Mouse (Mus musculus) ES-Bruce4 (cell line): Measurements from ENCODE around the gene Apba2. TPM values are rescaled to one million over a fixed set of nuclear protein-coding genes. Genes with fewer than 3 reads are reported as not detected.

Experiments
- H3K27ac ChIP-seq: 2 replicates; pipeline ENCODE4 v1.5.1; 2012; ENCODE audit warnings: low read length, inconsistent platforms; ENCODE audit not compliant: insufficient read depth
- H3K27me3 ChIP-seq: 2 replicates; pipeline ENCODE4 v1.6.1; 2012; ENCODE audit warnings: mild to moderate bottlenecking, low read length, inconsistent platforms; ENCODE audit not compliant: control insufficient read depth, poor library complexity, insufficient read depth, severe bottlenecking
- H3K36me3 ChIP-seq: 2 replicates; pipeline ENCODE4 v1.6.1; 2012; ENCODE audit warnings: inconsistent platforms, mild to moderate bottlenecking, low read length, moderate library complexity; ENCODE audit not compliant: control insufficient read depth, poor library complexity, insufficient read depth, severe bottlenecking
- H3K4me1 ChIP-seq: one replicate; pipeline ENCODE4 v1.8.1; 2011; ENCODE audit warnings: low read length; ENCODE audit not compliant: control insufficient read depth, insufficient read depth
- H3K4me3 ChIP-seq: 2 replicates; pipeline ENCODE4 v1.5.1; 2011; ENCODE audit warnings: low read depth, mild to moderate bottlenecking, low read length
- H3K9ac ChIP-seq: 2 replicates; pipeline ENCODE4 v1.6.1; 2012; ENCODE audit warnings: low read depth, mild to moderate bottlenecking, inconsistent platforms; ENCODE audit not compliant: poor library complexity, severe bottlenecking
- H3K9me3 ChIP-seq: replicated peaks from 2 replicates; pipeline ENCODE4 v1.6.1; 2012; ENCODE audit warnings: mild to moderate bottlenecking, low read length, inconsistent platforms; ENCODE audit not compliant: control insufficient read depth, poor library complexity, insufficient read depth, severe bottlenecking
- CTCF ChIP-seq: IDR thresholded peaks from one replicate; pipeline ENCODE4 v1.8.1; 2011; ENCODE audit warnings: low read depth, low read length
- EP300 ChIP-seq: IDR thresholded peaks from 2 replicates; pipeline ENCODE4 v1.6.1; 2011; ENCODE audit warnings: low read depth, low read length; ENCODE audit not compliant: insufficient read depth
- POLR2A ChIP-seq: IDR thresholded peaks from one replicate; pipeline ENCODE4 v1.8.1; 2011; ENCODE audit warnings: low read length; ENCODE audit not compliant: insufficient read depth
- polyA plus RNA-seq: library from polyadenylated mRNA; stranded (reverse); fragments of >200 nt; gene quantifications from 2 replicates; pipeline ENCODE4 v1.2.4, GENCODE M21; 2011; ENCODE audit warnings: low read depth; ENCODE audit not compliant: missing spikeins, insufficient read depth, insufficient read length

Apba2 gene
- polyA plus RNA-seq, 1 experiment, result 1.9 TPM

DNA sequence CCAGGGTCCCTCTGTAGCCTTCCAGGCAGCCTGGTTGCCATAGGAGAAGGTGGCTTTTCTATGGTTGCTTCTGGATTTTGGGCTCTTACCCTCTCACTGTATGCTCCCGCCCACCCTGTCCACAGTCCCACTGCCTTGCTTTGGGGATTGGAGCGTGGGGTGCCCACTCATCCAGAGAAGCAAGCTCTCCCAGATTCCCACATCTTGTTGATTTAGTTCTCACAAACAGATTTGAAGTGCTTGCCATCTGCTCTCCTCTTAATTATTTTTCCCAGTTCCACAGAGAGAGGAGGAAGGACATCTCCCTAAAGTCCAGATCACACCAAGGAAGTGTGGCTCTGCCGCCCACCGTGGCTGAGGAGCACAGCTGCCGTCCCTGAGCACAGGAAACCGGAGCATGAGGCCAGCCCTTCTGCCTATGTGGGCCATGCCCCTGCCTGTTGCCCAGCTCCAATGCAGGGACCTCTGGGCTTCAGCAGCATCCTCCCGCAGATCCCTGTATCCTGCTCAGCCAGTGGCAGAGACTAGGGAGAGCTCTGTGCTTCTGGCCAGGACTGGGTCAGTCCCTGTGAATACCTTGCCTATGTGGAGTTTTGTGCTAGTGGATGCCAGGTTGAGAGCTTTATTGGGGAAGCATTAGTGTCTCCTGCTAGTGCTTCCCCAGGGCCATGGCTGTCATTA is 63.5 kb downstream of the Apba2 start:
- H3K36me3 ChIP-seq, result no peaks in the 10 kb centered on the region
- H3K27ac ChIP-seq, result no peak overlapping the region
- H3K27me3 ChIP-seq, result no peaks in the 10 kb centered on the region
- H3K9ac ChIP-seq, result no peak overlapping the region
- H3K4me1 ChIP-seq, result no peaks in the 10 kb centered on the region
- TF ChIP-seq POLR2A, result no peak
- TF ChIP-seq EP300, result no peak
- TF ChIP-seq CTCF, result no peak
- H3K4me3 ChIP-seq, result no peak overlapping the region
- H3K9me3 ChIP-seq, result no peaks in the 10 kb centered on the region

DNA sequence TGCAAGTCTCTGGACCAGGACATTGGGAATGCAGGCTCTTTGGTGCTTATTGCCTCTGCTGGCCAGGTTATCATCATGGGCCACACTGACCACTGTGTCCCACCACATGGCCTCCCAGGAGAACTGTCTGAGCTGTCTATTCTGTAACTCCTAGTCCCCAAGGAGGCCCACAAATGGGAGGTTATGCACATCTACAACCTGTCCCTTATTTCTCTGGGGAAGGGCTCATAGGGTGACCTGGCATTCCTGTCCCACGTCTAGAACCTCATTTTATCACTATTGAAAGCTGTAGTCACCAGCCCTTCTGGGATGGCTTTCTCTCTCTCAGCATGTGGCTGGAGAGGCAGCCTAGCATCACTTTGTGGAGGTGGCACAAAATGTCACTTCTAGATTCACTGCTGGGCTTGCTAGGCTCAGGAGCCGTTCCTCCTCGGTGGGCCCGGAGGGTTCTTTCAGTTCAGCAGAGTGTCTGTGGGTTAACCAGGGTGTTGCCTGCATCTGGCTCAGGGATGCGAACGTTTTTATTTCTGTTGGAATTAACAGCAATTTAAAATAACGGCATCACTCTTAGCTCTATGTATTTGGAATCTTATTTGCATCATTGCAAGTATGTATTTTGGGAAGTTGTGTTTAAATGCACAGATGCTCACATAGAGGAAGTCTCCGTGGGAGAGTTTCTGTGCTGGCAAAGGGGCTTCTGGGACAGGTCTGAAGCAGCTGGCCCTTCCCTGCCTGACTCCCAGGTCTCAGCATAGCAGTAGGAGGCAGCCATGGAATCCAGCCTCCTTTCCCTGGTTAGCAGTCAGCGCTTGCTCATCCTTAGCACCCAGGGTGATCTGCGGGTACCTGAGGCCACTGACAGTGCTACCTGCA is 65.1 kb downstream of the Apba2 start:
- Histone ChIP-seq H3K4me3 (no peak overlapping the region), H3K36me3 (no peaks in the 10 kb centered on the region), H3K4me1 (no peaks in the 10 kb centered on the region), H3K9ac (no peak overlapping the region), H3K27me3 (no peaks in the 10 kb centered on the region), H3K9me3 (no peaks in the 10 kb centered on the region), H3K27ac (no peak overlapping the region)
- no peak for TF ChIP-seq CTCF
- TF ChIP-seq EP300, result no peak
- TF ChIP-seq POLR2A, result no peak

DNA sequence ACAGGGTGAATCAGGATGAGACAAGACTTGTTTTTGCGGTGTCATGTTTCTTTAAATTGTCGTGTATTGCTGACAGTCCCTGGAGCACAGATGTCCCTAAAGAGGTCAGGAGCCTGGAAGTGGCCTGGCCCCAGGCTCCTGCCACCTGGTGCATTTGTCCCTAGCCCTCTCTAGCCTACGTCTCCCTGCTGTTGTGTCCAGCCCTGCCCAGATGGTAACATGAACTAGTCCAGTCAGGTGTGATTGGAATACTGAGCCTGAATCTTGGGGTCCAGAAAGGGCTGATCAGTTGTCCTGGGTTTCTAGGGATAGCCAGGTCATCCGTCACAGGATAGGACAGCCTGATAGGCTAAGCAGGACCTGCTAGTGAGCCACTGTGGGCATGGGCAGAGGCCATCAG is 67.2 kb downstream of the Apba2 start:
- TF ChIP-seq CTCF (no peak), EP300 (no peak), POLR2A (no peak)
- Histone ChIP-seq H3K4me1 (no peaks in the 10 kb centered on the region), H3K9ac (no peak overlapping the region), H3K4me3 (no peak overlapping the region), H3K36me3 (no peaks in the 10 kb centered on the region), H3K27me3 (no peaks in the 10 kb centered on the region), H3K27ac (no peak overlapping the region), H3K9me3 (no peaks in the 10 kb centered on the region)

DNA sequence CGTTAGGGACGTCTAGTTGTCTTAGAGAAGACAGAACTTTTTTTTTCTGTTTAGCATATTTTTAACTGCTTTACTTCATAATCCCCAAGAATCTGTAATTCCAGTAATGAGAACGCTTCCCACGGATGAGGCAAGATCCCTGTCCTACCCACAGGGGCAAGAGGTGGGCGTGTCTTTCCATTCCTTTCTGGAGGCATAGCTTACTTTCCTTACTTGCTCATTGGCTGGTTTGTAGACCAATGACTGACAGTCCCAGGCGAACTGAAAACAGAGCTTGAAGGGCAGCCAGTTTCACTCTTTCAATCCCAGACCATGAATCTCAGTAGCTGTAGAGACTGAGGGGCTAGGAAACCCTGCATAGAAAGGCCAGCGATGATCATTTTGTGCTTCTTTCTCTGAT is 68.2 kb downstream of the Apba2 start:
- no peaks in the 10 kb centered on the region for H3K4me1 ChIP-seq
- H3K9me3 ChIP-seq, result no peaks in the 10 kb centered on the region
- no peak overlapping the region for H3K27ac ChIP-seq
- H3K4me3 ChIP-seq, result no peak overlapping the region
- no peak overlapping the region for H3K9ac ChIP-seq
- TF ChIP-seq POLR2A (no peak), CTCF (no peak), EP300 (no peak)
- no peaks in the 10 kb centered on the region for H3K27me3 ChIP-seq
- H3K36me3 ChIP-seq, result no peaks in the 10 kb centered on the region

DNA sequence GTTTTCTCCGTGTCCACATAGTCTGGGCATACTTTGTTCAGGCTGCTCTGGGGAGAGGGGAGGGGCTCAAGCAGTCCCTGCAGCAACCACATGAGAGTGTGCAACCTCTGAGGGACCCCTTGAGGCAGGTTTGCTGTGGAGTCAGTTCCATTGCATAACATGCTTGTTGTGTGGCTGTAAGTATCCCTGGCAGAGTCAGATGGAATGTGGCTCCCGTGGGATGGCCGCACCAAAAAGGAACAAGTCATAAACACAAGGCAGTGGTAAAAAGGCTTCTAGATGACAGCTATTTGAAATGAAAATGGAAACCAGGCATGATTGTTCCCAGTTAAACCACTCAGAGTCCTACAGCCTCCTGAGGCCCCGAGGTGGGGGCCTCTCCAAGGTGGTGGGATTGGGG is 69.4 kb downstream of the Apba2 start:
- no peaks in the 10 kb centered on the region for H3K4me1 ChIP-seq
- H3K4me3 ChIP-seq, result no peak overlapping the region
- H3K27ac ChIP-seq, result no peak overlapping the region
- no peak overlapping the region for H3K9ac ChIP-seq
- H3K27me3 ChIP-seq, result no peaks in the 10 kb centered on the region
- H3K9me3 ChIP-seq, result no peaks in the 10 kb centered on the region
- TF ChIP-seq CTCF (no peak), EP300 (no peak)
- no peaks in the 10 kb centered on the region for H3K36me3 ChIP-seq

DNA sequence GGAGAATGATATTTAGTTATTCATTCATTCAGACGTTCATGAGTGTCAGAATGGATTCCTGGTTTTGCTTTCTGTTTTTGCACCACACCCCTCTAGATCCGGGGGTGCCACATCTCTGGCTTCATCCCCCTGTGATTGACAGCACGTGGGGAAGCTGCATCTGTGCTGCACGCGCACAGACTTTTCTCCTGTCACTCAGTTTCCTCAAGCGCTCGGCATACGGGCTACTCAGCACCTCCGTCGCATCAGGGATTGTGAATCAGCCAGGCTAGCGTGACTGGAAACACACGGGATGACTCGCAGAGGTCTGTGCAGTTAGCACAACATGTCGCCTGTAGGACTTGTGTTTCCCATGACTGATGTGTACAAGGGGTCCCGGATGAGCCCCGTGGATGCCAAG is 72.6 kb downstream of the Apba2 start:
- H3K27me3 ChIP-seq, result no peaks in the 10 kb centered on the region

More for the DNA sequence above, 72.6 kb downstream of the Apba2 start:
- TF ChIP-seq POLR2A, result no peak
- no peak for TF ChIP-seq CTCF
- TF ChIP-seq EP300, result no peak
- H3K9me3 ChIP-seq, result no peaks in the 10 kb centered on the region
- H3K36me3 ChIP-seq, result no peaks in the 10 kb centered on the region
- H3K9ac ChIP-seq, result no peak overlapping the region
- H3K4me1 ChIP-seq, result no peaks in the 10 kb centered on the region
- H3K4me3 ChIP-seq, result no peak overlapping the region
- H3K27ac ChIP-seq, result no peak overlapping the region
